In the genomic region with DNA sequence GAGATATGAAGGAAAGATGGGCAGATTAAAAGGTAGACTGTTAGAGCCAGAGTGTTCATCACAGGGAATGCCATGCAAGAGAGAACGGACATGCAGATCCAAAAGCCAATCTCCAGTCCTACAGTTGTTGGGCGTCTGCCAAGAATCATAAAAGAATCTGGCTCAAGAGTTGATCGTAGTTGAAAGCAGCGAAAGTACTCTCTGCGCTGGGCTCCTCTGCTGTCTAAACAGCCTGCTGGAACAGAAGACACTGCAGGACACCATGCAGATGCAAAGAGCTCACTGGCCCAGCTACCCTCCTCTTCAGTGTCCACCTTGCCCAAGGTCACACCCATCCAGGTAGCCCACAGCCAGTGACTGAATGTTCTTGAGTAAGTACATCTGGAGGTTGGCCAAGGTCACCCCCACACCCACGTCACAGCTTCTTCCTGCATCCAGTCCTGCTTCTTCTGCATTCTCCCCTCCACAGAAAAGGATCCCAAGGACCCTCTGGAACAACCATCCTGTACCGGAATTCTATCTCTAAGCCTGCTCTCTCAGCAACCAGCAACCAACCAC, we compare ENCODE assay signal across 9 mouse cellular contexts.
DNase-seq lines count a peak whose midpoint lies in the region; ATAC-seq lines count a peak whose summit lies in the region.
"Had no signal": no experiment of that assay in that cellular context is flagged by ENCODE, and none has a peak within 500 bp of the region (broad histone marks: within the 10 kb centered on the region; RNA-seq: fewer than 3 reads in every experiment).

No protein-coding gene starts in this region.

- no peaks in the 10 kb centered on the region for H3K9me3 ChIP-seq in intestine, embryonic 15.5 days

- H3K4me3 ChIP-seq in intestine, embryonic 15.5 days (replicated peaks), result no peak overlapping the region
- H3K4me3 ChIP-seq: forebrain, embryonic 13.5 days had no signal

- no peak overlapping the region for H3K9ac ChIP-seq in intestine, embryonic 15.5 days
- H3K9ac ChIP-seq: forebrain, embryonic 13.5 days had no signal

- peak; percentile 62; the same call in 1 of the 2 replicates for ATAC-seq in intestine, embryonic 15.5 days
- ATAC-seq: forebrain, embryonic 13.5 days had no signal

- H3K27ac ChIP-seq in intestine, embryonic 15.5 days, result no peak overlapping the region
- H3K27ac ChIP-seq: forebrain, embryonic 13.5 days had no signal

- no peaks in the 10 kb centered on the region for H3K27me3 ChIP-seq in intestine, embryonic 15.5 days (replicated peaks)
- H3K27me3 ChIP-seq: forebrain, embryonic 13.5 days had no signal

- 34% methylated on average over 7 of the region's 7 CpGs for WGBS in intestine, embryonic 15.5 days

- H3K4me1 ChIP-seq in intestine, embryonic 15.5 days (replicated peaks), result 0 out of 2 replicates have a peak, but pooled peaks cover 3% of the 10 kb centered on the region

- DNase-seq in heart, adult 18-20 months, result peak; percentile 68 to 73
- DNase-seq in heart, postnatal 36 days, result no peak
- peak; percentile 59 for DNase-seq in adrenal gland, postnatal 14 days
- DNase-seq in lung, postnatal 14 days, result peak; percentile 46
- no peak for DNase-seq in layer of hippocampus, adult 18-20 months (ENCODE audit: low spot score in 2 of 2)
- no peak for DNase-seq in cerebellum, postnatal 36 days
- DNase-seq in spleen, postnatal 10 days (ENCODE audit: low spot score in 2 of 2), result no peak

- no peaks in the 10 kb centered on the region for H3K36me3 ChIP-seq in intestine, embryonic 15.5 days

- H3K4me2 ChIP-seq in intestine, embryonic 15.5 days (replicated peaks), result no peak overlapping the region; the same call in 1 of the 2 replicates
- H3K4me2 ChIP-seq: forebrain, embryonic 13.5 days had no signal

- intact Hi-C loops in heart, postnatal 36 days (cut with DNase I), result no loop called here

Comparison
In these comparisons a context has a peak if more than half of its experiments do, and no peak if none do; other contexts are left out.
1. DNase-seq: peak in heart, adult 18-20 months (2 of 2), adrenal gland, postnatal 14 days (single experiment) and lung, postnatal 14 days (single experiment); none in heart, postnatal 36 days (0 of 2), layer of hippocampus, adult 18-20 months (0 of 2), cerebellum, postnatal 36 days (0 of 2) and spleen, postnatal 10 days (0 of 2).